In genomic region chr5:112276267-112276873, GRCm38 (mm10) we compare ENCODE assay signal across 8 mouse cellular contexts. TPM values are rescaled to one million over a fixed set of nuclear protein-coding genes. Genes with fewer than 3 reads are reported as not detected.
DNase-seq lines count a peak whose midpoint lies in the region; ATAC-seq lines count a peak whose summit lies in the region.

TSS of gene Tpst2 (plus strand) at chr5:112276691.

- no peaks in the 10 kb centered on the region for H3K9me3 ChIP-seq in intestine, embryonic 14.5 days (ENCODE audit: control insufficient read depth, low read length)

- DNase-seq in adrenal gland, adult 18-20 months (ENCODE audit: low spot score in 2 of 2), result peak; percentile 100
- peak; percentile 99 for DNase-seq in embryo, embryonic 11 days
- DNase-seq in gastrocnemius, postnatal 25 days, result peak; percentile 100
- peak; percentile 100 for DNase-seq in intestine, embryonic 14.5 days (ENCODE audit: low spot score)
- DNase-seq in left cerebral cortex, postnatal 14 days (ENCODE audit: low spot score in 2 of 2), result peak; percentile 100
- DNase-seq in mesoderm, embryonic 11.5 days (ENCODE audit: low read depth, low spot score), result peak; percentile 99
- DNase-seq in right cerebral cortex, postnatal 36 days (ENCODE audit: low spot score in 2 of 2), result peak; percentile 100
- peak; percentile 100 for DNase-seq in yolk sac, embryonic 10.5 days (ENCODE audit: low spot score)

- intact Hi-C loops in left cerebral cortex, postnatal 14 days (cut with DNase I), result loop anchor here (5.0 kb wide), 2 partner anchors 34 to 51 kb away; partner anchors contain the start of gene Tfip11

- peak within 1 kb of the TSS; percentile 51 for H3K27ac ChIP-seq in intestine, embryonic 14.5 days (ENCODE audit: low read depth)

- H3K4me3 ChIP-seq in intestine, embryonic 14.5 days (ENCODE audit: low read depth, low read length), result peak within 1 kb of the TSS; percentile 72

- no peaks in the 10 kb centered on the region for H3K36me3 ChIP-seq in intestine, embryonic 14.5 days (ENCODE audit: control insufficient read depth, insufficient read depth, low read length)

- under 1% methylated on average over 57 of the region's 62 CpGs for WGBS in intestine, embryonic 14.5 days

- peak; percentile 96 for ATAC-seq in intestine, embryonic 14.5 days (replicated peaks; ENCODE audit: low FRiP score, low TSS enrichment, low read depth)

- H3K9ac ChIP-seq in intestine, embryonic 14.5 days (ENCODE audit: low read length), result peak within 1 kb of the TSS; percentile 80

- no peaks in the 10 kb centered on the region for H3K27me3 ChIP-seq in intestine, embryonic 14.5 days (replicated peaks; ENCODE audit: control insufficient read depth, insufficient read depth, low read length)

- peak within 1 kb of the TSS; percentile 84 for H3K4me2 ChIP-seq in intestine, embryonic 14.5 days (ENCODE audit: low read length)

- peaks cover 24% of the 10 kb centered on the region for H3K4me1 ChIP-seq in intestine, embryonic 14.5 days (replicated peaks; ENCODE audit: control insufficient read depth, insufficient read depth, low read length)

RNA-seq across cellular contexts. Expression of gene Tpst2, which starts in this region (rescaled TPM):
- 100 to 1,000 TPM; 208 to 233 TPM for total RNA-seq in adrenal gland, adult 18-20 months (2021)
- total RNA-seq in gastrocnemius, postnatal 25 days (2021), result 10 to 100 TPM; 16.8 to 17.8 TPM
- 40.8 and 41.1 TPM in 2 replicates for polyA plus RNA-seq in intestine, embryonic 14.5 days (2014; fragmentation: Nextera tagmentation; extraction: Ambion mirVana)
- 10 to 100 TPM; 41.3 to 42.9 TPM for total RNA-seq in left cerebral cortex, postnatal 14 days (2021)

Comparison
In these comparisons a context has a peak if more than half of its experiments do, and no peak if none do; other contexts are left out.
1. Peak in every context shown above with its lines: DNase-seq, ATAC-seq, H3K4me3 ChIP-seq and H3K27ac ChIP-seq.
2. RNA of gene Tpst2 (total RNA-seq): 208 to 233 TPM in adrenal gland, adult 18-20 months; 41.3 to 42.9 TPM in left cerebral cortex, postnatal 14 days and 16.8 to 17.8 TPM in gastrocnemius, postnatal 25 days; every median in the first group is over 4 times any median in the second.